Mouse (Mus musculus) C2C12 (cell line): ENCODE results near the gene Axin2. TPM values are rescaled to one million over a fixed set of nuclear protein-coding genes. Genes with fewer than 3 reads are reported as not detected.

Experiments
- H3K27me3 ChIP-seq: one replicate; pipeline ENCODE4 v1.6.1; 2011; ENCODE audit not compliant: control insufficient read depth, insufficient read depth, insufficient read length
- H3K36me3 ChIP-seq: one replicate; pipeline ENCODE4 v1.6.1; 2011; ENCODE audit not compliant: control insufficient read depth, insufficient read depth
- H3K4me3 ChIP-seq: one replicate; pipeline ENCODE4 v1.5.1; 2011; ENCODE audit warnings: mild to moderate bottlenecking, control low read depth; ENCODE audit not compliant: poor library complexity, insufficient read depth, severe bottlenecking
- H3K79me2 ChIP-seq: one replicate; pipeline ENCODE4 v1.6.1; 2011; ENCODE audit not compliant: control insufficient read depth, insufficient read depth
- H3K79me3 ChIP-seq: one replicate; pipeline ENCODE4 v1.6.1; 2011; ENCODE audit warnings: low read depth, control low read depth
- H3ac ChIP-seq: one replicate; pipeline ENCODE3; 2011; ENCODE audit warnings: low read depth; ENCODE audit not compliant: control insufficient read depth, insufficient read length
- CEBPB ChIP-seq: IDR thresholded peaks from one replicate; pipeline ENCODE4 v1.6.1; 2011; ENCODE audit warnings: low read depth, mild to moderate bottlenecking, control low read depth, moderate library complexity
- CTCF ChIP-seq: IDR thresholded peaks from one replicate; pipeline ENCODE4 v1.5.1; 2011; ENCODE audit not compliant: control insufficient read depth, insufficient read depth, insufficient read length
- FOSL1 ChIP-seq: IDR thresholded peaks from one replicate; pipeline ENCODE4 v1.8.0; 2011; ENCODE audit warnings: mild to moderate bottlenecking, low read length; ENCODE audit not compliant: poor library complexity, insufficient read depth, severe bottlenecking
- MAX ChIP-seq: IDR thresholded peaks from one replicate; pipeline ENCODE4 v1.6.1; 2011; ENCODE audit warnings: mild to moderate bottlenecking, control low read depth
- MYOD1 ChIP-seq: IDR thresholded peaks from one replicate; pipeline ENCODE4 v1.6.1; 2011; ENCODE audit warnings: low read depth; ENCODE audit not compliant: control insufficient read depth, insufficient read length
- MYOG ChIP-seq: IDR thresholded peaks from one replicate; pipeline ENCODE4 v1.6.1; 2011; ENCODE audit not compliant: control insufficient read depth, insufficient read length; ENCODE audit errors: extremely low read depth
- USF1 ChIP-seq: IDR thresholded peaks from one replicate; pipeline ENCODE4 v1.6.1; 2011; ENCODE audit warnings: low read depth, mild to moderate bottlenecking, control low read depth, moderate library complexity
- polyA plus RNA-seq: library from polyadenylated mRNA; unstranded; fragments of >200 nt; fragmentation: generic; extraction: Trizol; gene quantifications from one replicate; pipeline ENCODE4 v1.2.1, GENCODE M21; 2012; ENCODE audit warnings: missing spikeins

The Axin2 gene
- polyA plus RNA-seq, 1 experiment = 0.16 TPM

DNA sequence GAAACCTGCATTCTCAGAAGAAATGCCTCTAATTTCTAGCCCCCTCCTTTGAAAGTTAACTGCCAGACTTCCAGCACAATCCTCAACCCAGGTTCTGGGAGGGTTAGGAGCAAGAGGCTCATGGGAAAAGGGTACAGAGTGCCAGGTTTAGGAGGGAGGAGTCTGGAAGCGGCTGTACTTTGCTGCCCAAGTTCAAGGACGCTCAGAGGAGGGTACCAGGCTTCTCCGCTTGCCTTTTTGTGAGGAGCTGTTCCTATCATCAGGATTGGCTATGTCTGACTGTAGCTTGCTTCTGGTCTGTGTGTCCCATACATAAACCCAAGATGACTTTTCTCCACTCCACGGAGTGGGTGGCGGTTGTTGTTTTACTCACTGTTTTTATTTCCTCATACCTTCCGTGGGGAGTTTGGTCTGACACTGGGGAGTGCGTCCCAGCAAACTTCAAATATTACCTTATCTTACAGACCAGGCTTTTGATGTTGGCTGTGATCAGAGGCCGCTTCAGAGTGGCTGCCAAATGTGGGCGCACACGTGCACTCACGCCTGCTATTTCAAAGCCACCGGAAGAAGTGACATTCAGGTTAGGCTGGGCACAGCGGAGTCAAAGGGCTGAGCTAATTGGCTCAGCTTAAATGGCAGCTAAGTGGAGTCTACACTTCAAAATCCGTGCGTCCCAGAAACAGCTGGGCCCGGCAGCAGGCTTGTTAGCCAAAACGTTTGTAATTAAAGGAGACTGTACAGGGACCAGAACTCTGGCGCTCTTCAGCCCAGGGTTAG, 16.1 kb downstream of the Axin2 start:
- no peak for TF ChIP-seq FOSL1
- TF ChIP-seq MAX = no peak
- no peak for TF ChIP-seq USF1
- no peak for TF ChIP-seq MYOG
- TF ChIP-seq MYOD1 = no peak
- no peak for TF ChIP-seq CEBPB
- TF ChIP-seq CTCF = no peak

DNA sequence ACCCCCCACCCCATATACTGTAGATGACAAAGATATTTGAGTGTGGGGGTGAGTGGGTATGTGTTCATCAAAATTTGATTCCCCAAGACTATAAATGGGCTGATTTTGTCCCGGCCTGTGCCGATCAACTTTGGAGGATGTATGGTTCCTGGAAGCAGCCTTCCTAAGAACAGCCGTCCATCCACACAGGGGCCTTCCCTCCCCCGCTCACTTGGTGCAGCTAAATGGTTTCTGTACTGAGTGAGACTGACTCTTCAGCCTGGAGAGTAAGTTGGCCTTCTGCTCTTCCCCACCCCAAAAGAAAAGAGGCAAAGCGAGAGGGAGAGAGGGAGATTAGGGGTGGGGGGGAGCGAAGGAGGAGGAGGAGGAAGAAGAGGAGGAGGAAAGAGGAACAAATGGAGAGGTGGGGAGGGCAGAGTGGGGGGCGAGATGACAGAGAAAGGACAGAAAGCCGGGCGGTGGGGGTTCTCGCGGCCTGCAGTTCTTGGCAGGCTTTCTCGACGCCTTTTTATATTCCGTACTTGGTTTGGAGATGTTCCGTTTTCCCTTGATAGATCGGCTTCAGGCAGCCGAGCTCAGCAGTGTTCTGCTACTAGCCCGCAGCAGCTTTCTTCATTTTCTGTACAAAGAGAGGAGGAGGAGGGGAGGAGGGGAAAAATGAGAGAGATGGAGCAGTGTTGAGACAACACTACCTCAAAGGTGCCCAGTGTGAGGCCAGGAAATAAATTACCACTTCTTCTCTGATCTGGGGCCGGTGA, 20.7 kb downstream of the Axin2 start:
- Histone ChIP-seq H3K79me2 (no peaks in the 10 kb centered on the region), H3K36me3 (no peaks in the 10 kb centered on the region), H3K4me3 (no peak overlapping the region), H3ac (no peak overlapping the region), H3K27me3 (no peaks in the 10 kb centered on the region), H3K79me3 (no peaks in the 10 kb centered on the region)
- TF ChIP-seq FOSL1 = no peak
- no peak for TF ChIP-seq CEBPB

More for the DNA sequence above, 16.1 kb downstream of the Axin2 start:
- Histone ChIP-seq H3K4me3 (no peak overlapping the region), H3K79me3 (no peaks in the 10 kb centered on the region), H3K36me3 (no peaks in the 10 kb centered on the region), H3K79me2 (no peaks in the 10 kb centered on the region), H3K27me3 (no peaks in the 10 kb centered on the region), H3ac (no peak overlapping the region)

GRCm38 (mm10) chr11:108941836-108942235, 21.7 kb downstream of the Axin2 start:
- H3K36me3 ChIP-seq = no peaks in the 10 kb centered on the region
- no peak overlapping the region for H3ac ChIP-seq
- H3K79me3 ChIP-seq = no peaks in the 10 kb centered on the region
- H3K79me2 ChIP-seq = no peaks in the 10 kb centered on the region
- TF ChIP-seq MYOG (no peak), USF1 (no peak), CEBPB (no peak), FOSL1 (no peak), MYOD1 (no peak), MAX (no peak), CTCF (no peak)
- no peak overlapping the region for H3K4me3 ChIP-seq
- no peaks in the 10 kb centered on the region for H3K27me3 ChIP-seq

GRCm38 (mm10) chr11:108943741-108944140, 23.6 kb downstream of the Axin2 start:
- Histone ChIP-seq H3K79me3 (no peaks in the 10 kb centered on the region), H3K27me3 (no peaks in the 10 kb centered on the region), H3ac (no peak overlapping the region), H3K4me3 (no peak overlapping the region), H3K79me2 (no peaks in the 10 kb centered on the region), H3K36me3 (no peaks in the 10 kb centered on the region)
- TF ChIP-seq MAX (no peak), CEBPB (no peak), CTCF (no peak), MYOD1 (no peak), FOSL1 (no peak), USF1 (no peak), MYOG (no peak)

DNA sequence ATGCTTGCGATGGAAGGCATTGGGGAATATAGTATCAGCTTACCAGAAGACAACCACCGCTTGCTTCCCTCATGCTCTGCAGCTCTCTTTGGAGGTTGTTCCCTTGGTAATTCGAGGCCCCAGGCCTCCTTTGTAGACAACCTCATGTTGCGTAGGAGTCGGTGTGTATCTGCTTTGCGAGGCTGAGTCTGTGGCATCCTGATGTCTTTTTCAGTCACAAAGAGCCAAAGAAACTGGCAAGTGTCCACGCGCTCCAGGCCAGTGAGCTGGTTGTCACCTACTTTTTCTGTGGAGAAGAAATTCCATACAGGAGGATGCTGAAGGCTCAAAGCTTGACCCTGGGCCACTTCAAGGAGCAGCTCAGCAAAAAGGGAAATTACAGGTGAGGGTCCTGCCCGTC, 25.5 kb downstream of the Axin2 start:
- no peaks in the 10 kb centered on the region for H3K36me3 ChIP-seq
- H3K4me3 ChIP-seq = no peak overlapping the region
- no peak for TF ChIP-seq CEBPB
- no peak for TF ChIP-seq CTCF
- no peak for TF ChIP-seq MAX
- TF ChIP-seq FOSL1 = no peak
- TF ChIP-seq MYOG = no peak
- TF ChIP-seq USF1 = no peak
- TF ChIP-seq MYOD1 = no peak
- H3K27me3 ChIP-seq = no peaks in the 10 kb centered on the region
- no peaks in the 10 kb centered on the region for H3K79me3 ChIP-seq
- H3ac ChIP-seq = no peak overlapping the region
- H3K79me2 ChIP-seq = no peaks in the 10 kb centered on the region
